Mouse (Mus musculus): ENCODE data around the gene Asic4. TPM values are rescaled to one million over a fixed set of nuclear protein-coding genes. Genes with fewer than 3 reads are reported as not detected.

Gene Asic4
- total RNA-seq, 2 experiments from 2014 or later, result 5.1 to 8.1 TPM

GRCm38 (mm10) chr1:75499441-75499840 is 49.2 kb downstream of the Asic4 start:
- DNase-seq (ENCODE audit: low spot score in 2 of 2), result no peak

GRCm38 (mm10) chr1:75501905-75502304 is 51.7 kb downstream of the Asic4 start:
- DNase-seq (ENCODE audit: low spot score in 2 of 2), result no peak

- no peak for DNase-seq (ENCODE audit: low spot score in 2 of 2)
Measured at GRCm38 (mm10) chr1:75502945-75503650, 52.9 kb downstream of the Asic4 start.

- DNase-seq (ENCODE audit: low spot score in 2 of 2), result peak in 1 of 2 experiments; percentile 41
Measured at GRCm38 (mm10) chr1:75503651-75503980, 53.4 kb downstream of the Asic4 start.

- DNase-seq (ENCODE audit: low spot score in 2 of 2), result no peak
Measured at GRCm38 (mm10) chr1:75504256-75505045, 54.2 kb downstream of the Asic4 start.

- peak; percentile 65 to 76 for DNase-seq (ENCODE audit: low spot score in 2 of 2)
Measured at GRCm38 (mm10) chr1:75505159-75505955, 55.1 kb downstream of the Asic4 start.

GRCm38 (mm10) chr1:75505956-75506831 is 56.0 kb downstream of the Asic4 start, which contains the start of gene Obsl1:
Gene Obsl1, minus strand, starts transcription at chr1:75506452.
- peak; percentile 54 to 56 for DNase-seq (ENCODE audit: low spot score in 2 of 2)

GRCm38 (mm10) chr1:75507006-75507405 is 56.8 kb downstream of the Asic4 start, which contains the start of gene Inha:
Gene Inha, plus strand, starts transcription at chr1:75507077.
- DNase-seq (ENCODE audit: low spot score in 2 of 2), result no peak

GRCm38 (mm10) chr1:75509586-75509985 is 59.4 kb downstream of the Asic4 start:
- DNase-seq (ENCODE audit: low spot score in 2 of 2), result no peak

GRCm38 (mm10) chr1:75510154-75510553 is 59.9 kb downstream of the Asic4 start:
- DNase-seq (ENCODE audit: low spot score in 2 of 2), result no peak

- DNase-seq (ENCODE audit: low spot score in 2 of 2), result no peak
Measured at GRCm38 (mm10) chr1:75511437-75512210, 61.4 kb downstream of the Asic4 start.

- DNase-seq (ENCODE audit: low spot score in 2 of 2), result no peak
Measured at GRCm38 (mm10) chr1:75512550-75512949, 62.3 kb downstream of the Asic4 start.

- DNase-seq (ENCODE audit: low spot score in 2 of 2), result no peak
Measured at GRCm38 (mm10) chr1:75516703-75517380, 66.6 kb downstream of the Asic4 start.

- DNase-seq (ENCODE audit: low spot score in 2 of 2), result no peak
Measured at GRCm38 (mm10) chr1:75517984-75518383, 67.7 kb downstream of the Asic4 start.

- DNase-seq (ENCODE audit: low spot score in 2 of 2), result no peak
Measured at GRCm38 (mm10) chr1:75518427-75518826, 68.2 kb downstream of the Asic4 start.

- no peak for DNase-seq (ENCODE audit: low spot score in 2 of 2)
Measured at GRCm38 (mm10) chr1:75519576-75519975, 69.3 kb downstream of the Asic4 start.

GRCm38 (mm10) chr1:75521321-75522031 is 71.2 kb downstream of the Asic4 start, which contains the start of gene Stk11ip:
Gene Stk11ip, plus strand, starts transcription at chr1:75521529.
- peak; percentile 88 to 89 for DNase-seq (ENCODE audit: low spot score in 2 of 2)

All from adrenal gland, adult 18-20 months (tissue).